Mouse (Mus musculus): ENCODE measurements around the gene I830077J02Rik.
"Not testable (repeated sequence)": the region's sequence is repeated elsewhere in the genome, so short reads cannot be mapped to it uniquely, and the experiment has no call there.

Gene I830077J02Rik

GRCm38 (mm10) chr3:105918355-105918745 is 14.1 kb downstream of the I830077J02Rik start:
- no peak for DNase-seq (ENCODE audit: extremely low spot score, low spot score)

- no peak for DNase-seq (ENCODE audit: extremely low spot score, low spot score)
Measured at GRCm38 (mm10) chr3:105917656-105918354, 14.7 kb downstream of the I830077J02Rik start.

GRCm38 (mm10) chr3:105916455-105916854 is 16.0 kb downstream of the I830077J02Rik start:
- not testable (repeated sequence) for DNase-seq (ENCODE audit: extremely low spot score, low spot score)

GRCm38 (mm10) chr3:105915281-105915680 is 17.2 kb downstream of the I830077J02Rik start:
- no peak for DNase-seq (ENCODE audit: extremely low spot score, low spot score)

- DNase-seq (ENCODE audit: extremely low spot score, low spot score), result no peak
Measured at GRCm38 (mm10) chr3:105913839-105914681, 18.4 kb downstream of the I830077J02Rik start.

- DNase-seq (ENCODE audit: extremely low spot score, low spot score), result no peak
Measured at GRCm38 (mm10) chr3:105912097-105912880, 20.2 kb downstream of the I830077J02Rik start.

GRCm38 (mm10) chr3:105910519-105911190 is 21.8 kb downstream of the I830077J02Rik start:
- DNase-seq (ENCODE audit: extremely low spot score, low spot score), result no peak

- no peak for DNase-seq (ENCODE audit: extremely low spot score, low spot score)
Measured at GRCm38 (mm10) chr3:105908976-105909375, 23.5 kb downstream of the I830077J02Rik start.

GRCm38 (mm10) chr3:105907956-105908655 is 24.4 kb downstream of the I830077J02Rik start:
- DNase-seq (ENCODE audit: extremely low spot score, low spot score), result no peak

- DNase-seq (ENCODE audit: extremely low spot score, low spot score), result no peak
Measured at GRCm38 (mm10) chr3:105904721-105905120, 27.7 kb downstream of the I830077J02Rik start.

- DNase-seq (ENCODE audit: extremely low spot score, low spot score), result no peak
Measured at GRCm38 (mm10) chr3:105904213-105904612, 28.3 kb downstream of the I830077J02Rik start.

GRCm38 (mm10) chr3:105901468-105901867 is 31.0 kb downstream of the I830077J02Rik start:
- DNase-seq (ENCODE audit: extremely low spot score, low spot score), result no peak

- DNase-seq (ENCODE audit: extremely low spot score, low spot score), result no peak
Measured at GRCm38 (mm10) chr3:105900716-105901115, 31.7 kb downstream of the I830077J02Rik start.

GRCm38 (mm10) chr3:105900266-105900665 is 32.2 kb downstream of the I830077J02Rik start:
- DNase-seq (ENCODE audit: extremely low spot score, low spot score), result no peak

GRCm38 (mm10) chr3:105899394-105900147 is 32.9 kb downstream of the I830077J02Rik start:
- DNase-seq (ENCODE audit: extremely low spot score, low spot score), result peak; percentile 86

- DNase-seq (ENCODE audit: extremely low spot score, low spot score), result no peak
Measured at GRCm38 (mm10) chr3:105898861-105899260, 33.6 kb downstream of the I830077J02Rik start.

GRCm38 (mm10) chr3:105898325-105898724 is 34.1 kb downstream of the I830077J02Rik start:
- DNase-seq (ENCODE audit: extremely low spot score, low spot score), result no peak

- DNase-seq (ENCODE audit: extremely low spot score, low spot score), result no peak
Measured at GRCm38 (mm10) chr3:105896811-105897210, 35.7 kb downstream of the I830077J02Rik start.

Data from neural tube, embryonic 10.5 days (tissue).